Mouse (Mus musculus) lung, adult 2 months (tissue): Measurements from ENCODE around the gene Wdr70.

Experiments
- CTCF ChIP-seq: fragments of 200-500 bp; IDR thresholded peaks from 2 replicates; pipeline ENCODE4 v1.5.1; 2011; ENCODE audit warnings: mild to moderate bottlenecking, low read length, control low read depth; ENCODE audit not compliant: insufficient read depth
- POLR2A ChIP-seq: fragments of 200-500 bp; IDR thresholded peaks from 2 replicates; pipeline ENCODE4 v1.6.1; 2011; ENCODE audit warnings: low read depth, mild to moderate bottlenecking, control low read depth, low read length, borderline replicate concordance; ENCODE audit errors: extremely low read depth

DNA sequence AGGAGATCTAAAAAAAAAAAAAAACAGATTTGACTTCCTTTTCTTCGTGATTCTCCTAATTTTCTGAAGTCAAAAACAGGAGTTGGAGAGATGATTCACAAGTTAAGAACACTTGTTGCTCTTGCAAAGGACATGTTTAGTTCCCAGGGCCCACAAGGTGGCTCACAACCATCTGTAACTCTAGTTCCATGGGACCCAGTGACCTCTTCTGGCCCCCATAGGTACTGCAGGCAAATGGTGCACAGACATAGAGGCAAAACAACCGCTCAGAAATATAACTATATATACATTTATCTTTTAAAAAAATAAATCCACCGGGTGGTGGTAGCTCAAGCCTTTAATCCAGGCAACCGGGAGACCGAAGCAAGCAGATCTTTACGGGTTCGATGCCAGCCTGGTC lies 1.2 kb downstream of the Wdr70 start:
- TF ChIP-seq POLR2A, result no peak
- peak; percentile 48; the same call in 1 of the 2 replicates for TF ChIP-seq CTCF
